Mouse (Mus musculus) urinary bladder, postnatal 10 days (tissue): ENCODE data around the gene Fam173b.

Experiments used
- DNase-seq: peaks from one replicate; pipeline ENCODE4 v3.0.0; 2022; ENCODE audit warnings: low spot score

Gene Fam173b

GRCm38 (mm10) chr15:31587789-31588188 is 13.9 kb upstream of the Fam173b start:
- no peak for DNase-seq

GRCm38 (mm10) chr15:31588989-31589640 is 12.5 kb upstream of the Fam173b start:
- DNase-seq = no peak

- DNase-seq = no peak
These were observed 11.5 kb upstream of the Fam173b start for GRCm38 (mm10) chr15:31590176-31590575.

GRCm38 (mm10) chr15:31592531-31592930 is 9.1 kb upstream of the Fam173b start:
- no peak for DNase-seq

- no peak for DNase-seq
These were observed 7.4 kb upstream of the Fam173b start for GRCm38 (mm10) chr15:31594260-31594659.

- no peak for DNase-seq
These were observed 6.0 kb upstream of the Fam173b start for GRCm38 (mm10) chr15:31595651-31596050.

- DNase-seq = no peak
These were observed 1.8 kb upstream of the Fam173b start for GRCm38 (mm10) chr15:31599834-31600233.

- no peak for DNase-seq
These were observed 390 bp upstream of the Fam173b start for GRCm38 (mm10) chr15:31601279-31601645.

GRCm38 (mm10) chr15:31602426-31602825 is 774 bp downstream of the Fam173b start:
- DNase-seq = no peak

- no peak for DNase-seq
These were observed 1.5 kb downstream of the Fam173b start for GRCm38 (mm10) chr15:31603113-31603512.

- DNase-seq = no peak
These were observed 5.2 kb downstream of the Fam173b start for GRCm38 (mm10) chr15:31606821-31607220.

GRCm38 (mm10) chr15:31611027-31611426 is 9.4 kb downstream of the Fam173b start:
- DNase-seq = no peak

GRCm38 (mm10) chr15:31611976-31612375 is 10.3 kb downstream of the Fam173b start:
- no peak for DNase-seq

- no peak for DNase-seq
These were observed 12.3 kb downstream of the Fam173b start for GRCm38 (mm10) chr15:31613826-31614453.

- no peak for DNase-seq
These were observed 13.0 kb downstream of the Fam173b start for GRCm38 (mm10) chr15:31614666-31615065.

GRCm38 (mm10) chr15:31617261-31617660 is 15.6 kb downstream of the Fam173b start:
- no peak for DNase-seq

GRCm38 (mm10) chr15:31619521-31619920 is 17.9 kb downstream of the Fam173b start:
- no peak for DNase-seq

- no peak for DNase-seq
These were observed 25.9 kb downstream of the Fam173b start for GRCm38 (mm10) chr15:31627277-31628154.

GRCm38 (mm10) chr15:31628180-31628579 is 26.5 kb downstream of the Fam173b start:
- no peak for DNase-seq

- no peak for DNase-seq
These were observed 27.9 kb downstream of the Fam173b start for GRCm38 (mm10) chr15:31629556-31629955.

GRCm38 (mm10) chr15:31631396-31631858 is 29.8 kb downstream of the Fam173b start:
- no peak for DNase-seq

- no peak for DNase-seq
These were observed 30.8 kb downstream of the Fam173b start for GRCm38 (mm10) chr15:31632478-31632877.

GRCm38 (mm10) chr15:31634582-31634981 is 32.9 kb downstream of the Fam173b start:
- DNase-seq = no peak
